Mouse (Mus musculus) forebrain, embryonic 13.5 days (tissue): ENCODE data around the gene Adad2. TPM values are rescaled to one million over a fixed set of nuclear protein-coding genes. Genes with fewer than 3 reads are reported as not detected.

Source experiments
- ATAC-seq: fragments of 200-750 bp; cut with Nextera tagmentation; 2 replicates; pipeline ENCODE4 v1.8.0; 2017
- H3K27ac ChIP-seq: fragments of 300-500 bp; sonication (generic); 2 replicates; pipeline ENCODE4 v1.5.1; 2015; ENCODE audit warnings: inconsistent platforms, mild to moderate bottlenecking, moderate library complexity
- H3K27me3 ChIP-seq: fragments of 300-500 bp; sonication (generic); 2 replicates; pipeline ENCODE4 v1.6.1; 2015; ENCODE audit warnings: mild to moderate bottlenecking, inconsistent platforms
- H3K36me3 ChIP-seq: fragments of 300-500 bp; sonication (generic); 2 replicates; pipeline ENCODE4 v1.6.1; 2015; ENCODE audit warnings: mild to moderate bottlenecking, inconsistent platforms; ENCODE audit not compliant: poor library complexity, severe bottlenecking
- H3K4me1 ChIP-seq: fragments of 300-500 bp; sonication (generic); 2 replicates; pipeline ENCODE4 v1.6.1; 2015; ENCODE audit warnings: inconsistent platforms
- H3K4me2 ChIP-seq: fragments of 300-500 bp; sonication (generic); 2 replicates; pipeline ENCODE4 v1.6.1; 2015; ENCODE audit warnings: inconsistent platforms, mild to moderate bottlenecking, moderate library complexity
- H3K4me3 ChIP-seq: fragments of 300-500 bp; sonication (generic); 2 replicates; pipeline ENCODE4 v1.5.1; 2015; ENCODE audit warnings: mild to moderate bottlenecking, inconsistent platforms
- H3K9ac ChIP-seq: fragments of 300-500 bp; sonication (generic); 2 replicates; pipeline ENCODE4 v1.6.1; 2015; ENCODE audit warnings: mild to moderate bottlenecking, inconsistent platforms
- H3K9me3 ChIP-seq: fragments of 300-500 bp; sonication (generic); replicated peaks from 2 replicates; pipeline ENCODE4 v1.6.1; 2016; ENCODE audit warnings: inconsistent platforms
- WGBS: fragments of 180-500 bp; shearing (Covaris S2); methylation state at CpG from one replicate; pipeline ENCODE4 v1.1.7; 2015; 5-methylcytosine and 5-hydroxymethylcytosine counted together
- polyA plus RNA-seq: library from polyadenylated mRNA; unstranded; fragments of >200 nt; fragmentation: Nextera tagmentation; extraction: Ambion mirVana; gene quantifications from 2 replicates; pipeline ENCODE4 v1.2.1, GENCODE M21; 2015

Gene Adad2
- polyA plus RNA-seq, 1 experiment from 2014 or later: not detected

DNA sequence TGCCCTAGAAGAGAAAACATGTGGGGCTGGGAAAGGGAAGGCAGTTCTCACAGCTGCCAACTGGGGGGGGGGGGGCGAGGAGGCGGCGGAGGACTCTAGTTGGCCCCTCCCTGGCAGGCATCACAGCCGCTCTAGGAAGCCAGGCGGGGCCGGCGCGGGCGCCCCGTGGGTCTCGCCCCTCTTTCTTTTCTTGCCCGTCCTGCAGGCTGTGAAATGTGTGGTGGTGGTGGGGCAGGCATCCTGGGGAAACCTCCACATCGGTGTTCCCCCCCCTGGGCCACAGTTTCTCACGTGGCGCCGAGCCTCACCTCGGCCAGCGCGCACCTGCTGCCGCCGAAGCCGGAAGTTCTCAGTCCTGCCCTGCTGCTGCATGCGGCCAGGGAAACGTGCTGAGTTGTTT, 26.6 kb upstream of the Adad2 start:
- Histone ChIP-seq H3K27ac (no peak overlapping the region), H3K9me3 (no peaks in the 10 kb centered on the region), H3K4me3 (peak overlapping the region; percentile 27), H3K9ac (no peak overlapping the region), H3K4me2 (peak overlapping the region; percentile 55), H3K36me3 (no peaks in the 10 kb centered on the region), H3K27me3 (no peaks in the 10 kb centered on the region; the same call in 1 of the 2 replicates), H3K4me1 (no peaks in the 10 kb centered on the region; the same call in 1 of the 2 replicates)
- 31% methylated on average over 21 of the region's 24 CpGs for WGBS
- no peak for ATAC-seq

DNA sequence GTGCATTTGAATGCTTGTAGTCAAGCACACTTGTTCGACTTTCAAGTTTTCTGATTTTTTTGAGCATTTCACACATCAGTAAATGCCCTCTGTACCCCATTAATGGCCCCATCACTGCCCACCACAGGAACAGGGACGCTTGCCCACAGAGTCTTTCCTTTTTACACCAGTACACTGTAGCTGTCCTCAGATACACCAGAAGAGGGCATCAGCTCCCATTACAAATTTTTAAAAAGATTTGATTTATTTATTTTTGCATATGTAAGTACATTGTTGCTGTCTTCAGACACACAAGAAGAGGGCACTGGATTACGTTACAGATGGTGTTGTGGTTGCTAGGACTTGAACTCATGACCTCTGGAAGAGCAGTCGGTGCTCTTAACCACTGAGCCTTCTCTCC, 24.2 kb upstream of the Adad2 start:
- no peaks in the 10 kb centered on the region; the same call in 1 of the 2 replicates for H3K27me3 ChIP-seq
- H3K27ac ChIP-seq: no peak overlapping the region
- H3K36me3 ChIP-seq: no peaks in the 10 kb centered on the region
- no peak overlapping the region for H3K4me3 ChIP-seq
- no peaks in the 10 kb centered on the region for H3K9me3 ChIP-seq
- WGBS: 68% methylated on average over 4 of the region's 4 CpGs
- no peak overlapping the region for H3K9ac ChIP-seq
- no peaks in the 10 kb centered on the region; the same call in 1 of the 2 replicates for H3K4me1 ChIP-seq
- ATAC-seq: no peak
- H3K4me2 ChIP-seq: no peak overlapping the region

DNA sequence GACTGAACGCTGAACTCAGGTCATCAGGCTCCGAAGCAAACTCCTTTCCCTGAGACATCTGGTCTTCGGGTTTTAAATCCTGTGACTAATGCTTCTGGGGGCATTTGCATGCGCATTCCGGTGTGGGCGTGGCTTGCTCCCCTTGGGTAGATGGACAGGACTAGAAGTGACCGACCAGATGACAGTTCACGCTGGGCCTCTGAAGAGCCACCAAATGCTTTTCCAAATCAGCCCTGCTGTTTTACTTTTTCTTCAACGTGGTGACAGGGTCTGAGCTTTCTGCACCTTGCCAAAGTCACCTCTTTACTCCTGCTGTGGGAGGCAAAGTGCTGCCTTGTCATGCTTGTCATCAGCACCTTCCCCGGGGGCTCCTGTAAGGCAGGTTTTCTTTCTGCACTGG, 23.7 kb upstream of the Adad2 start:
- no peak overlapping the region for H3K9ac ChIP-seq
- H3K27ac ChIP-seq: no peak overlapping the region
- no peak overlapping the region for H3K4me3 ChIP-seq
- ATAC-seq: no peak
- no peaks in the 10 kb centered on the region for H3K36me3 ChIP-seq
- H3K4me1 ChIP-seq: no peaks in the 10 kb centered on the region; the same call in 1 of the 2 replicates
- no peaks in the 10 kb centered on the region; the same call in 1 of the 2 replicates for H3K27me3 ChIP-seq
- no peaks in the 10 kb centered on the region for H3K9me3 ChIP-seq
- H3K4me2 ChIP-seq: no peak overlapping the region
- 37% methylated on average over 10 of the region's 10 CpGs for WGBS

DNA sequence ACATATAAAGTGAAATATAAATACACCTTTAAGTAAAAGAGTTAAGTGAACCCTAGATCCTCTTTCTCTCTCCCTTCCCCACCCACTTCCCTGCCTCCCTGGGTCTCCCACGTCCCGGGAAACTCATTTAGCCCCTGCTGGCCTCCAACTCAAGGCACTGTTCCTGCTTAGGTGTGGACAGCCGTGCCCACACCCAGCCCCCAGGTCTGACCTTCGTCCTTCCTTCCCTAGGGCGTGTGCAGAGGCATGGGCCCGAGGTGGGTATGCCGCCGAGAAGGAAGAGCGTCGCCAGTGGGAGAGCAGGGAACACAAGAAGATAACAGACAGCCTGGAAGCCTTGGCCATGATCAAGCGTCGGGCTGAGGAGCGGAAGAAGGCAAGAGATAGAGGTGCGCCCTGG, 22.2 kb upstream of the Adad2 start:
- 84% methylated on average over 14 of the region's 14 CpGs for WGBS
- H3K9me3 ChIP-seq: no peaks in the 10 kb centered on the region
- no peak overlapping the region for H3K4me3 ChIP-seq
- no peaks in the 10 kb centered on the region for H3K36me3 ChIP-seq
- no peaks in the 10 kb centered on the region; the same call in 1 of the 2 replicates for H3K27me3 ChIP-seq
- no peak overlapping the region for H3K27ac ChIP-seq
- H3K4me1 ChIP-seq: peaks cover 3% of the 10 kb centered on the region; the same call in 1 of the 2 replicates
- ATAC-seq: no peak
- no peak overlapping the region for H3K4me2 ChIP-seq
- no peak overlapping the region for H3K9ac ChIP-seq

DNA sequence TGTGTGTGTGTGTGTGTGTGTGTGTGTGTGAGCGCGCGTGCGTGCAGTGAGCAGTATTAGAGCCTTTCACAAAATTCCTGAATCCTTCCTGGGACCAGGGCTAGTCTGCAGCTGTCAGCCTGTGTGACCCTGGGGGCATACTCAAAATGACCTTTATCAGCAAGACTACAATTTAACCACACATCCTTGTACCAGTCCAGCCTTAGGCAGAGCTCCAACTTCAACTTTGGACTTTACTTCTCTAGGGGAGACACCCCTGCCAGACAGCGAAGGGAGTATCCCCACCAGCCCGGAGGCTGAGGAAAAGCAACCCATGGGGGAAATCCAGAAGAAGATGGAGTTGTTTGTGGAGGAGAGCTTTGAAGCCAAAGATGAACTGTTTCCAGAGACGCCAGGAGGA, 21.1 kb upstream of the Adad2 start:
- H3K9me3 ChIP-seq: no peaks in the 10 kb centered on the region
- no peak overlapping the region for H3K27ac ChIP-seq
- ATAC-seq: no peak
- H3K9ac ChIP-seq: no peak overlapping the region
- H3K27me3 ChIP-seq: no peaks in the 10 kb centered on the region
- H3K36me3 ChIP-seq: peaks cover 8% of the 10 kb centered on the region
- WGBS: 91% methylated on average over 7 of the region's 7 CpGs
- H3K4me1 ChIP-seq: peaks cover 3% of the 10 kb centered on the region; the same call in 1 of the 2 replicates
- no peak overlapping the region for H3K4me3 ChIP-seq
- H3K4me2 ChIP-seq: no peak overlapping the region

DNA sequence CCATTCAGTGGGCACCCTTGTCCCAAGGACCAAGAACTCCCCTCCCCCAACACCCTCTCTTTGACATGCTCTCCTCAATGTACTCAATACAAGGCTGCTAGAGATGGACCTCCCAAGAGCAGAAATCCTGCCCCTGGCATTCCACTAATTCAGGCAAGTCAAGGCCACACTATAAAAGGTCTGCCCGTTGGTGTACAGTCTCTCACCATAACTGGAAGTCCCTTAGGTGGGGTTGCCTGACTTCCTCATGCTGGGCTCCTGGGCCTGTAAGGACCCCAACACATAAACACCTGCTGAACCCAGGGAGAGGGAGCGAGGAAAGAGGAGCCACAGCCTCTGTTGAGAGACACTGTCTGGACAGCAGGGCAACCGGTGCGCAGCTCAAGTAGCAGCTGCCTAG, 8.8 kb upstream of the Adad2 start:
- Histone ChIP-seq H3K36me3 (peaks cover 44% of the 10 kb centered on the region), H3K4me1 (peaks cover 12% of the 10 kb centered on the region), H3K9ac (peak overlapping the region; percentile 85), H3K9me3 (0 out of 2 replicates have a peak, but pooled peaks cover under 1% of the 10 kb centered on the region), H3K27ac (no peak overlapping the region), H3K27me3 (no peaks in the 10 kb centered on the region), H3K4me3 (peak overlapping the region; percentile 67), H3K4me2 (peak overlapping the region; percentile 95)
- WGBS: 91% methylated on average over 4 of the region's 4 CpGs
- ATAC-seq: no peak

DNA sequence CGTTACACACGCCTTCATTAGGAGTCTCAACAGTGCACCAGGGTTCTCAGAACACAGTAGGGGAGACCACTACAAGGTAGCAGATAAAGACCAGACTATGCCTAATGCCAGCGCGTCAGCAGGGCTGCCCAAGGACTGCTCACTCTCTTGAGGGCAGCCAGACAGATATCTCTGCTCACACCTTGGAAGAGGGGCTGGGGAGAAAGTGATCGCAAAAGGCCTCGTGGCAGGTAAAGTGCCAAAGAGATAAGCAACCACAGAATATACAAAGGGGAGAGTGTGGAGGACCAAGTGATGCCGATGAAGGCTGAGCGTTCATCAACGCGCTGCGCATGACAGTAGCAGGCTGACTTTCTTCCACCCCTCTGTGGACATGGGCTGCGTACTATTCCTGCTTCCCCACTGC, 8.1 kb upstream of the Adad2 start:
- ATAC-seq: peak; percentile 43; the same call in 1 of the 2 replicates
- peak overlapping the region; percentile 85 for H3K9ac ChIP-seq
- peak overlapping the region; percentile 95 for H3K4me2 ChIP-seq
- no peaks in the 10 kb centered on the region for H3K27me3 ChIP-seq
- H3K36me3 ChIP-seq: peaks cover 38% of the 10 kb centered on the region
- H3K4me3 ChIP-seq: peak overlapping the region; percentile 67
- no peak overlapping the region for H3K27ac ChIP-seq
- 48% methylated on average over 12 of the region's 12 CpGs for whole genome bisulfite sequencing
- peaks cover 12% of the 10 kb centered on the region for H3K4me1 ChIP-seq
- 0 out of 2 replicates have a peak, but pooled peaks cover 4% of the 10 kb centered on the region for H3K9me3 ChIP-seq

DNA sequence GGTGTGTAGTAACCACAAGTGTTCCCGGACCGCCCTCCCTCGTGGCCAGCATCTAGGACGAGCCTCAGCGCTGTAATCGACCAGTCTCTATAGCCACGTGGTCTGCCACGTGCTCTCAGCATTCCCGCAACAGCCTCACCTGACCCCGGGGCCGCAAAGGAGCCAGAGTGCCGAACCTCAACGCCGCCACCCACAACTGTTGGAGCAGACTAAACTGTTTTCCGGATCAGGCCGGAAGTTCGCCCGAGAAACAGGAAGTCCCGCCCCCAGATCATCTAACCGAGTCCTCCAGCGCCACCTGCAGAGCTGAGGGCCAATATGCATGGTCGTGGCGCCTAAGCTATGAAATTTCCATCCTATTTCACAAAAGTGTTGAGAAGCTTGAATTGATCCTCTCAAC, 7.6 kb upstream of the Adad2 start, which contains the start of gene Taf1c:
TSS of gene Taf1c (minus strand) at position 227 of the 400 bp plus-strand sequence.
- Histone ChIP-seq H3K36me3 (peaks cover 32% of the 10 kb centered on the region), H3K27me3 (no peaks in the 10 kb centered on the region), H3K4me2 (peak within 1 kb of the TSS; percentile 95), H3K4me1 (peaks cover 12% of the 10 kb centered on the region), H3K4me3 (peak within 1 kb of the TSS; percentile 67), H3K27ac (no peak within 1 kb of the TSS), H3K9ac (peak within 1 kb of the TSS; percentile 85), H3K9me3 (0 out of 2 replicates have a peak, but pooled peaks cover 4% of the 10 kb centered on the region)
- under 1% methylated on average over 23 of the region's 23 CpGs for WGBS
- ATAC-seq: peak; percentile 90

DNA sequence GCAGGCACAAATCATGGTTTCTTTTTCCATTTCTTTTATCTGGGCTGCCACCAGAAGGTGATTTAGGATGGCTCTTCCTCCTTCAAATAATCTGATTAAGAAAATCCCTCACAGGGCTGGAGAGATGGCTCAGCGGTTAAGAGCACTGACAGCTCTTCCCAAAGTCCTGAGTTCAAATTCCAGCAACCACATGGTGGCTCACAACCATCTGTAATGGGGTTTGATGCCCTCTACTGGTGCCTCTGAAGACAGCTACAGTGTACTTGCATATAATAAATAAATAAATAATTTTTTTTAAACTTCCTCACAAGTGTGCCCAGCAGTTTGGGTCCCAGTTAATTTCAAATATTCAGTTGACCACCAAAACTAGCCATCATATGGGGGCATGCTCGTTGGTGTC, 6.3 kb upstream of the Adad2 start:
- peaks cover 20% of the 10 kb centered on the region for H3K36me3 ChIP-seq
- no peak overlapping the region for H3K9ac ChIP-seq
- H3K9me3 ChIP-seq: 0 out of 2 replicates have a peak, but pooled peaks cover 4% of the 10 kb centered on the region
- ATAC-seq: no peak
- 84% methylated on average over 2 of the region's 2 CpGs for WGBS
- peaks cover 12% of the 10 kb centered on the region for H3K4me1 ChIP-seq
- no peaks in the 10 kb centered on the region for H3K27me3 ChIP-seq
- no peak overlapping the region for H3K4me3 ChIP-seq
- no peak overlapping the region for H3K27ac ChIP-seq
- no peak overlapping the region for H3K4me2 ChIP-seq

DNA sequence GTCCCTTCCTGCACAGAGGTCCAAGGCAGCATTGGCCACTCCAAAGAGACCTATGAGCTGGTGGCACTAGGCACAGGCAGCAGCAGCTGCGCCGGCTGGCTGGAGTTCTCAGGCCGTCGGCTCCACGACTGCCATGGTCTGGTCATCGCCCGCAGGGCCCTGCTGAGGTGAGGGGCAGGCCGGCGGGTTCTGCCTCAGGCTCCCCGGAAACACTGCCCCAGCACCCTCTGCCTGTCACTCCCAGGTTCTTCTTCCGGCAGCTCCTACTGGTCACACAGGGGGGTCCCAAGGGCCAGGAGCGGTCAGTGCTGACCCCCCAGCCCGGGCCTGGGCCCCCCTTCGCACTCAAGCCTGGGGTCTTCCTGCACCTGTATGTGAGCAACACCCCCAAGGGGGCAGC, 2.5 kb downstream of the Adad2 start:
- H3K4me2 ChIP-seq: no peak overlapping the region
- no peak overlapping the region for H3K27ac ChIP-seq
- no peak for ATAC-seq
- no peaks in the 10 kb centered on the region for H3K27me3 ChIP-seq
- no peaks in the 10 kb centered on the region for H3K36me3 ChIP-seq
- 76% methylated on average over 14 of the region's 14 CpGs for WGBS
- no peaks in the 10 kb centered on the region for H3K9me3 ChIP-seq
- H3K9ac ChIP-seq: no peak overlapping the region
- H3K4me3 ChIP-seq: no peak overlapping the region
- no peaks in the 10 kb centered on the region for H3K4me1 ChIP-seq

DNA sequence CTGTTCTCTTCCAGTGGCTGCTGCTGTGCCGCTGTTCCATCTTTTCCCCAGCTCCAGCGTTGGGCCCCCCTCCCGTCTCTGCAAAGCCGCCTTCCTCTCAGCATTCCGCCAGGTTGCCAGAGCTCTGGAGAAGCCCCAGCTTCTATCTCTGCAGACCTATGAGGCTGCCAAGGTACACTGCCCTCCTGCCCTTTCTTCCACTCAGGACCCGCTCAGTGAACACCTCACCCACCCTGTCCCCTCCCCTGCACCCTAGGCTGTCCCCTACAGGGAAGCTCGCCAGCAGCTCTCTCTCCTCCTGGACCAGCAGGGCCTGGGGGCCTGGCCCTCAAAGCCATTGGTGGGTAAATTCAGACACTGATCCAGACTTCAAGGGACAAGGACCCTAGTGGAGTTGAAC, 3.8 kb downstream of the Adad2 start:
- no peak overlapping the region for H3K9ac ChIP-seq
- no peak overlapping the region for H3K27ac ChIP-seq
- no peaks in the 10 kb centered on the region for H3K36me3 ChIP-seq
- ATAC-seq: no peak
- no peaks in the 10 kb centered on the region for H3K4me1 ChIP-seq
- H3K4me3 ChIP-seq: no peak overlapping the region
- no peaks in the 10 kb centered on the region for H3K27me3 ChIP-seq
- WGBS: 87% methylated on average over 5 of the region's 7 CpGs
- no peak overlapping the region for H3K4me2 ChIP-seq
- no peaks in the 10 kb centered on the region for H3K9me3 ChIP-seq

DNA sequence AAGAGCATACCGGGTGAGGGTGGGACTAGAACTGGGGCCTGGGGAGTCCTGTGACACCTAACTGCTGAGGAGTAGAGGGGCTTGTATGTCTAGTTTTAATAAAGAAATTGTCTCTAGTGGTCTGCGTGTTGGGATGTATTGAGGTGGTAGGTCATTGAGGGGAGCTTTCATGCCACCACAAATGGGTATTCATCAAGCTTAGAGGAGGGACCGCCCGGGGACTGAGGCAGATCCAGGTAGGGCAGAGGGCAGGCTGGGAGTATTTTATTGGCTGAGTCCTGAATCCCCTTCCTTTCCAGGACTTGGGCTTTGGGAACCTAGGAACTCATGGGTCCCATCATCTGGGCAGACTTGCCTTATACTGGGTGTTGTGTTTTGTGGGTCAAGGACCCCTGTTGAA, 4.3 kb downstream of the Adad2 start:
- no peaks in the 10 kb centered on the region for H3K4me1 ChIP-seq
- no peak overlapping the region for H3K9ac ChIP-seq
- no peak overlapping the region for H3K4me2 ChIP-seq
- H3K27ac ChIP-seq: no peak overlapping the region
- no peaks in the 10 kb centered on the region for H3K9me3 ChIP-seq
- H3K36me3 ChIP-seq: no peaks in the 10 kb centered on the region
- H3K27me3 ChIP-seq: no peaks in the 10 kb centered on the region
- no peak for ATAC-seq
- no peak overlapping the region for H3K4me3 ChIP-seq
- WGBS: 89% methylated on average over 4 of the region's 4 CpGs

DNA sequence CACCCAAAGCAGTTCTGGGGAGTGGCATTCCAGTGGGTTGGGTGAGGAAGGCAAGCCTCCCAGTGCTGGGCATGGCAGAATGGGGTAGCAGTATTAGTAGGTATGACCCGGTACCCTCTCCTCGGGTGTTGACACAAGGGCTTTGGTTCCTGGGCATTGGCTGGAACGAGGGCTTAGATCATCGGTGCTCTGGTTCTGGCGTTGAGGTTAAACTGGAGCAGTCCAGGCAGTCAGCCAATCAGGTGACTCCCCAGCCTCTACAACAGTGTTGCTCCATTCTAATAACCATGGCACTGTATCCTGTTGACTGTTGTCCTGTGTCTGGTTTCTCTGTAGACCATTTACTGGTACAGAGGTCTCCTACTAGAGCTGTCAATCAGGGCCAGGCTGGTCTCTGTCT, 5.0 kb downstream of the Adad2 start:
- Histone ChIP-seq H3K36me3 (no peaks in the 10 kb centered on the region), H3K27ac (no peak overlapping the region), H3K9ac (no peak overlapping the region), H3K27me3 (no peaks in the 10 kb centered on the region), H3K4me3 (no peak overlapping the region), H3K4me1 (no peaks in the 10 kb centered on the region), H3K9me3 (no peaks in the 10 kb centered on the region), H3K4me2 (no peak overlapping the region)
- no peak for ATAC-seq
- 91% methylated on average over 5 of the region's 5 CpGs for WGBS
